Mouse (Mus musculus): Measurements from ENCODE around the gene Gabrq.
A peak's percentile ranks its signal among the peaks of the same experiment; 100 is the strongest.

Gabrq gene

GRCm38 (mm10) chrX:72824776-72825588 is at the start of gene Gabrq:
TSS of gene Gabrq (plus strand) at chrX:72825178.
- peak in 1 of 2 experiments; percentile 15 for DNase-seq (ENCODE audit: low spot score in 2 of 2)

DNA sequence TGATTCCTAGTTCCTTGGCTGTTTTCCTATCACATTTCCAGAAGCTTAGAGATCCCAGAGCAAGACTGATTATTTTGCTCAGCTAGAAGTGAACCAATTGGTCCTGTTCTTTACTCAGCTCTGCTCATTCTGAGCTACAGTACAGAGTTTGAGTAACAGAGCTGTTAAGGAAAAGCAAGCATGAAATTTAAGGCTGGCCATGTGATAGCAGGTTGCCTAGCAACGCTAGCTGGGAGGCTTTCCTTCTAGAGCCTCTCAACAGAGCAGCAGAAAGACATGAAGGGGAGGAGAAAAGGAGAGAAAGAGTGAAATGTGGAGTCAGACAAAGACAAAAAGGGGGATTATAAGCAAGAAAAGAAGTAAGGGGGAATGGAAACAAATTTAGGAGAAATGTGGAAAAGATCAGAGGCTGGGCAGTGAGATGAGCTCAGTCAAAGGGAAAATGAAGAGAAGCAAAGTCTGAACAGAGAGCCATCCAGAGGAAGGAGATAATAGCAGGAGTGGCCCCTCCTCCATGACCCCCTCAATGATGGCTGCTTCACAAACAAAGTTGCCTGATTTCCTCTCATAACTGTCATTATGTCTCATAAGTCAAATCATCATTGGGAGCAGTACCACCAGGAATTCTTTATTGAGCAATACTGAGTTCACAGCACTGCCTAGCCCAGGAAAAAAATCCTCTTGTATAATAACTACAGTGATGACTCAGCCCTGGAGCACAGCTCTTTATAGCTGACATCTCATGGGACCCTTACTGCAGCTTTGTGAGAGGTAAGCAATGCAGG is 36.0 kb upstream of the Gabrq start:
- DNase-seq (ENCODE audit: low spot score in 2 of 2): no peak

GRCm38 (mm10) chrX:72789558-72789871 is 35.5 kb upstream of the Gabrq start:
- DNase-seq (ENCODE audit: low spot score in 2 of 2): no peak

DNA sequence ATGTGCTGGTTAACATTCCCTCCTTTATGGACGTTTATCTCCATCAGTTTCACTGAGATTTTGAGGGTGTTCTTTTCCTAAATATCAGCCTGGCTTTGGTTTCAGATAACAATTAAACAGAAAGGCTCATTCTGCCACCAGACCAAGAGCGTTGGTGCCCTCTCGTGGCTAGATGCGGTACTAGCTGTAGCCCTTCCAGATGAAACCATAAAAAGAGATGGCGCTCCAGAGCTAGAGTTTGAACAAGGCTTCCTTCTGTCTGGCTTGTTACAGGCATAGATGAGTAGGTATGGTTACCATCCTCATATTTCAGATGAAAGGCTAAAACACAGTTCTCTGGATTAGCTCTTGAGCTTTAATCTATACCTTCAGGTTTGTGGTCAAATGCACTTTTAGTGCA is 5.4 kb upstream of the Gabrq start:
- DNase-seq (ENCODE audit: low spot score in 2 of 2): peak; percentile 19 to 72

GRCm38 (mm10) chrX:72823310-72823709 is 1.7 kb upstream of the Gabrq start:
- no peak for DNase-seq (ENCODE audit: low spot score in 2 of 2)

- no peak for DNase-seq (ENCODE audit: low spot score in 2 of 2)
Measured at GRCm38 (mm10) chrX:72825589-72825905, 569 bp downstream of the Gabrq start.

Measured in urinary bladder, postnatal 4 days (tissue).